Mouse (Mus musculus): ENCODE data around the gene Plekha4.

DNA sequence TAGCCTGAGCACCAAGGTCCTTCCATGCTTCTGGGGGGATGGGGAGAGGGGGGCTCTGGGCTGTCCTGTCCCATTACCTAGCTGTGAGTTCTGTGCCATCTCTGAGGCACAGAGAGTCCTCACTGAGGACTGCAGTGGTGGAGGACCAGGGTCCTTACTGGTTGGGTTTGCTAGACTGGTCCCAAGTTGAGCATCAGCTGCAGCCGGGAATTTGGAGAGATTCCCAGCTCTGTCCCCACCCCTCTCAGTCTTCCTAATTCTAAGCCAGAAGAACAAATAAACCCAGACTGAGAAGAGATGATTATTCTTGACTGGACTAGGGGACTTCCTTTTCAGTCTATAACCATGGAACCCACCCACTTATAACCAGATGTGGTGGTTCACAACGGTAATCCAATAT lies 4.5 kb downstream of the Plekha4 start:
- TF ChIP-seq CTCF (IDR thresholded peaks at IDR 0.05; ENCODE audit: borderline replicate concordance, control insufficient read depth, extremely low read depth, insufficient read depth, low read length, poor library complexity) (no peak), POLR2A (IDR thresholded peaks at IDR 0.05; ENCODE audit: control insufficient read depth, extremely low read depth, insufficient read depth, low read length, poor library complexity) (no peak)
